Mouse (Mus musculus): Measurements from ENCODE around the gene Kmt5b. TPM values are rescaled to one million over a fixed set of nuclear protein-coding genes. Genes with fewer than 3 reads are reported as not detected.

The Kmt5b gene
- polyA plus RNA-seq (2015; fragmentation: Nextera tagmentation; extraction: Ambion mirVana): 14.4 and 15.2 TPM in 2 replicates

GRCm38 (mm10) chr19:3767276-3767780 lies at the start of gene Kmt5b:
Gene Kmt5b (plus strand): TSS chr19:3767421.

GRCm38 (mm10) chr19:3851502-3851962 lies 84.3 kb downstream of the Kmt5b start, which contains the start of gene Chka:
Gene Chka (plus strand): TSS chr19:3851773.

Other genes starting within 250 kb of the Kmt5b start
- gene Ppp6r3, start 191.7 kb upstream of the Kmt5b start, polyA plus RNA-seq (2015; fragmentation: Nextera tagmentation; extraction: Ambion mirVana): 22.8 and 26.5 TPM in 2 replicates
- 2.0 and 2.1 TPM in 2 replicates for gene Lrp5, start 80.9 kb upstream of the Kmt5b start, polyA plus RNA-seq (2015; fragmentation: Nextera tagmentation; extraction: Ambion mirVana)
- gene 1810055G02Rik, start 59.1 kb upstream of the Kmt5b start, polyA plus RNA-seq (2015; fragmentation: Nextera tagmentation; extraction: Ambion mirVana): 37.1 and 48.3 TPM in 2 replicates
- 21.8 and 25.8 TPM in 2 replicates for gene Chka, start 84.4 kb downstream of the Kmt5b start, polyA plus RNA-seq (2015; fragmentation: Nextera tagmentation; extraction: Ambion mirVana)
- gene Tcirg1, start 139.7 kb downstream of the Kmt5b start, polyA plus RNA-seq (2015; fragmentation: Nextera tagmentation; extraction: Ambion mirVana): 18.2 and 23.2 TPM in 2 replicates
- 279 and 309 TPM in 2 replicates for gene Ndufs8, start 145.4 kb downstream of the Kmt5b start, polyA plus RNA-seq (2015; fragmentation: Nextera tagmentation; extraction: Ambion mirVana)
- 3.3 and 8.6 TPM in 2 replicates for gene Aldh3b1, start 162.4 kb downstream of the Kmt5b start, polyA plus RNA-seq (2015; fragmentation: Nextera tagmentation; extraction: Ambion mirVana)
- gene Unc93b1, start 167.8 kb downstream of the Kmt5b start, polyA plus RNA-seq (2015; fragmentation: Nextera tagmentation; extraction: Ambion mirVana): 21.7 and 32.0 TPM in 2 replicates
- 0.29 and 0.30 TPM in 2 replicates for gene Aldh3b3, start 191.2 kb downstream of the Kmt5b start, polyA plus RNA-seq (2015; fragmentation: Nextera tagmentation; extraction: Ambion mirVana)
- 122 and 144 TPM in 2 replicates for gene Aldh3b2, start 204.9 kb downstream of the Kmt5b start, polyA plus RNA-seq (2015; fragmentation: Nextera tagmentation; extraction: Ambion mirVana)
- gene Acy3, start 219.1 kb downstream of the Kmt5b start, polyA plus RNA-seq (2015; fragmentation: Nextera tagmentation; extraction: Ambion mirVana): 6.1 and 7.0 TPM in 2 replicates
- 0.11 TPM in 1 of 2 replicates, not detected in the other for gene Tbx10, start 225.3 kb downstream of the Kmt5b start, polyA plus RNA-seq (2015; fragmentation: Nextera tagmentation; extraction: Ambion mirVana)
- gene Nudt8, start 233.2 kb downstream of the Kmt5b start, polyA plus RNA-seq (2015; fragmentation: Nextera tagmentation; extraction: Ambion mirVana): 29.1 and 36.0 TPM in 2 replicates
- gene Gm49405, start 233.2 kb downstream of the Kmt5b start, polyA plus RNA-seq (2015; fragmentation: Nextera tagmentation; extraction: Ambion mirVana): 0.82 and 1.3 TPM in 2 replicates
- gene Doc2g, start 235.9 kb downstream of the Kmt5b start, polyA plus RNA-seq (2015; fragmentation: Nextera tagmentation; extraction: Ambion mirVana): 1.5 and 2.1 TPM in 2 replicates
- 170 and 175 TPM in 2 replicates for gene Ndufv1, start 245.4 kb downstream of the Kmt5b start, polyA plus RNA-seq (2015; fragmentation: Nextera tagmentation; extraction: Ambion mirVana)

Data from urinary bladder, postnatal 0 days (tissue).